Mouse (Mus musculus) C2C12 (cell line): ENCODE measurements at regions not wholly inside any gene's neighbourhood (a gene's known extent, or its start where the extent isn't known, plus 50 kb on each side); places are given as distances from the start of the nearest gene placed in this dataset.

Experiments
- CEBPB ChIP-seq: IDR thresholded peaks from one replicate; pipeline ENCODE4 v1.6.1; 2011; ENCODE audit warnings: low read depth, mild to moderate bottlenecking, control low read depth, moderate library complexity
- CTCF ChIP-seq: IDR thresholded peaks from one replicate; pipeline ENCODE4 v1.5.1; 2011; ENCODE audit not compliant: control insufficient read depth, insufficient read depth, insufficient read length
- FOSL1 ChIP-seq: IDR thresholded peaks from one replicate; pipeline ENCODE4 v1.8.0; 2011; ENCODE audit warnings: mild to moderate bottlenecking, low read length; ENCODE audit not compliant: poor library complexity, insufficient read depth, severe bottlenecking
- MAX ChIP-seq: IDR thresholded peaks from one replicate; pipeline ENCODE4 v1.6.1; 2011; ENCODE audit warnings: mild to moderate bottlenecking, control low read depth
- MYOD1 ChIP-seq: IDR thresholded peaks from one replicate; pipeline ENCODE4 v1.6.1; 2011; ENCODE audit warnings: low read depth; ENCODE audit not compliant: control insufficient read depth, insufficient read length
- MYOG ChIP-seq: IDR thresholded peaks from one replicate; pipeline ENCODE4 v1.6.1; 2011; ENCODE audit not compliant: control insufficient read depth, insufficient read length; ENCODE audit errors: extremely low read depth
- USF1 ChIP-seq: IDR thresholded peaks from one replicate; pipeline ENCODE4 v1.6.1; 2011; ENCODE audit warnings: low read depth, mild to moderate bottlenecking, control low read depth, moderate library complexity

DNA sequence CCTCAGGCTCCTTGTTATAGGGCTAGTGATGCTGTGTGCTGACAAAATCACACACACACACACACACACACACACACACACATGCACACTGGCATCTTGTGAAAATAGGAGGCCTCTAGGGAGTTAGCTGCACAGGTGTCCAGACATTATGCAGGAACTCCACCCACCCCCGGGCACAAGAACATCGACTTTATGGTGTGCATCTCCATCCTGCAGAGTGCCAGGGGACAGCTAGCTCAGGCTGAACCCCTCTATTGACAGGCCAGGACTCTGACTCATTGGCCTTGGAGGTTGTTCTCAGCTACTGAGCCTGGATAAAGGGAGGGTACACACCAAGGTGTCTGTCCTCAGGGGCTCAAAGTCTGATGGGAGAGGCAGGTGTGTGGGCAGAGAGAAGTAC is 260.9 kb downstream of the Matn1 start:
- TF ChIP-seq CTCF (no peak), USF1 (no peak), MYOD1 (no peak), CEBPB (no peak), MAX (no peak), MYOG (no peak), FOSL1 (no peak)
